Mouse (Mus musculus) right cerebral cortex, adult 18-20 months (tissue): ENCODE data around the gene Ubac2.

ENCODE experiments used
- DNase-seq: peaks from one replicate; pipeline ENCODE4 v3.0.0; 2022; ENCODE audit warnings: mixed read lengths

Ubac2 gene

GRCm38 (mm10) chr14:122011768-122012167 lies 133.3 kb downstream of the Ubac2 start:
- DNase-seq = no peak

- DNase-seq = no peak
Observed at GRCm38 (mm10) chr14:122012193-122012592, 133.8 kb downstream of the Ubac2 start.

- DNase-seq = no peak
Observed at GRCm38 (mm10) chr14:122012814-122013213, 134.4 kb downstream of the Ubac2 start.

GRCm38 (mm10) chr14:122013417-122013951 lies 135.1 kb downstream of the Ubac2 start:
- no peak for DNase-seq

GRCm38 (mm10) chr14:122017958-122018357 lies 139.5 kb downstream of the Ubac2 start:
- DNase-seq = no peak

- DNase-seq = no peak
Observed at GRCm38 (mm10) chr14:122019389-122019788, 141.0 kb downstream of the Ubac2 start.

- DNase-seq = no peak
Observed at GRCm38 (mm10) chr14:122020567-122020966, 142.1 kb downstream of the Ubac2 start.

- no peak for DNase-seq
Observed at GRCm38 (mm10) chr14:122023054-122023453, 144.6 kb downstream of the Ubac2 start.

GRCm38 (mm10) chr14:122023928-122024327 lies 145.5 kb downstream of the Ubac2 start:
- DNase-seq = no peak

- DNase-seq = no peak
Observed at GRCm38 (mm10) chr14:122028926-122029745, 150.7 kb downstream of the Ubac2 start.

- no peak for DNase-seq
Observed at GRCm38 (mm10) chr14:122029851-122030250, 151.4 kb downstream of the Ubac2 start.

GRCm38 (mm10) chr14:122032045-122032444 lies 153.6 kb downstream of the Ubac2 start:
- DNase-seq = no peak

- no peak for DNase-seq
Observed at GRCm38 (mm10) chr14:122034451-122034850, 156.0 kb downstream of the Ubac2 start, which contains the start of gene Timm8a2. Gene Timm8a2, plus strand, starts transcription at chr14:122034674.

GRCm38 (mm10) chr14:122035181-122035580 lies 156.8 kb downstream of the Ubac2 start:
- DNase-seq = no peak

GRCm38 (mm10) chr14:122035860-122036259 lies 157.4 kb downstream of the Ubac2 start:
- DNase-seq = no peak

- no peak for DNase-seq
Observed at GRCm38 (mm10) chr14:122038874-122039647, 160.6 kb downstream of the Ubac2 start.

GRCm38 (mm10) chr14:122041413-122041825 lies 163.0 kb downstream of the Ubac2 start:
- no peak for DNase-seq

- no peak for DNase-seq
Observed at GRCm38 (mm10) chr14:122042142-122042694, 163.8 kb downstream of the Ubac2 start.

GRCm38 (mm10) chr14:122047784-122048183 lies 169.4 kb downstream of the Ubac2 start:
- DNase-seq = no peak

- DNase-seq = no peak
Observed at GRCm38 (mm10) chr14:122048816-122049215, 170.4 kb downstream of the Ubac2 start.

GRCm38 (mm10) chr14:122052896-122053635 lies 174.6 kb downstream of the Ubac2 start:
- DNase-seq = no peak

GRCm38 (mm10) chr14:122056871-122057270 lies 178.5 kb downstream of the Ubac2 start:
- no peak for DNase-seq
